Mouse (Mus musculus) cerebellum, postnatal 10 days (tissue): ENCODE measurements at regions not wholly inside any gene's neighbourhood (a gene's known extent, or its start where the extent isn't known, plus 50 kb on each side); places are given as distances from the start of the nearest gene placed in this dataset.

Source experiments
- DNase-seq, 2 experiments: peaks; one replicate each; pipeline ENCODE4 v3.0.0; 2021; ENCODE audit warnings: mixed read lengths in 2 of 2

GRCm38 (mm10) chr10:30132243-30132642, 68.1 kb downstream of the Cenpw start:
- no peak for DNase-seq

GRCm38 (mm10) chr10:30110341-30110740, 90.0 kb downstream of the Cenpw start:
- DNase-seq = no peak

GRCm38 (mm10) chr10:30102443-30102842, 97.9 kb downstream of the Cenpw start:
- DNase-seq = no peak

GRCm38 (mm10) chr10:30094603-30095002, 105.8 kb downstream of the Cenpw start:
- no peak for DNase-seq

GRCm38 (mm10) chr10:30091549-30091948, 108.8 kb downstream of the Cenpw start:
- no peak for DNase-seq

- DNase-seq = peak; percentile 1 to 3
Measured at GRCm38 (mm10) chr10:30089406-30089805, 111.0 kb downstream of the Cenpw start.

GRCm38 (mm10) chr10:30085059-30085458, 115.3 kb downstream of the Cenpw start:
- DNase-seq = peak; percentile 19 to 40

- DNase-seq = no peak
Measured at GRCm38 (mm10) chr10:30066692-30067091, 133.7 kb downstream of the Cenpw start.

- DNase-seq = no peak
Measured at GRCm38 (mm10) chr10:30030621-30031020, 169.7 kb downstream of the Cenpw start.

GRCm38 (mm10) chr10:30002950-30003636, 197.3 kb downstream of the Cenpw start:
- no peak for DNase-seq

GRCm38 (mm10) chr10:30000836-30001235, 199.5 kb downstream of the Cenpw start:
- DNase-seq = no peak

- no peak for DNase-seq
Measured at GRCm38 (mm10) chr10:29981539-29981938, 218.8 kb downstream of the Cenpw start.
